In genomic region chr4:7666935-7667594, GRCm38 (mm10) we compare ENCODE assay signal across 10 mouse cellular contexts.
DNase-seq lines count a peak whose midpoint lies in the region; ATAC-seq and TF ChIP-seq lines count a peak whose summit lies in the region.
"Had no signal": no experiment of that assay in that cellular context is flagged by ENCODE, and none has a peak within 500 bp of the region (broad histone marks: within the 10 kb centered on the region; RNA-seq: fewer than 3 reads in every experiment).

No protein-coding gene starts in this region.

- ATAC-seq in heart, embryonic 11.5 days (replicated peaks; ENCODE audit: insufficient number of reproducible peaks, low FRiP score, low TSS enrichment): 0 out of 2 replicates have a peak, but pooled peaks have one; percentile 55
- ATAC-seq in lung, embryonic 14.5 days (ENCODE audit: insufficient read depth): peak; percentile 64
- peak; percentile 46; the same call in 1 of the 2 replicates for ATAC-seq in neural tube, embryonic 14.5 days (ENCODE audit: low read depth)

- H3K4me2 ChIP-seq in heart, embryonic 11.5 days: no peak overlapping the region
- H3K4me2 ChIP-seq in lung, embryonic 14.5 days: peak overlapping the region; percentile 38; the same call in 1 of the 2 replicates
- H3K4me2 ChIP-seq in neural tube, embryonic 14.5 days (ENCODE audit: low read depth, low read length): no peak overlapping the region

- no peaks in the 10 kb centered on the region for H3K27me3 ChIP-seq in heart, embryonic 11.5 days (ENCODE audit: control insufficient read depth, insufficient read depth, low read length)
- H3K27me3 ChIP-seq in lung, embryonic 14.5 days (ENCODE audit: insufficient read depth, low read length): no peaks in the 10 kb centered on the region
- H3K27me3 ChIP-seq in embryonic facial prominence, embryonic 10.5 days (replicated peaks; ENCODE audit: low read depth, poor library complexity, severe bottlenecking): no peaks in the 10 kb centered on the region
- no peaks in the 10 kb centered on the region for H3K27me3 ChIP-seq in neural tube, embryonic 14.5 days (ENCODE audit: control insufficient read depth, insufficient read depth, low read length)

- no peak for TF ChIP-seq CTCF in lung, embryonic 14.5 days (IDR thresholded peaks at IDR 0.05; ENCODE audit: low read depth)

- no peaks in the 10 kb centered on the region for H3K4me1 ChIP-seq in heart, embryonic 11.5 days (ENCODE audit: control insufficient read depth, insufficient read depth, low read length)
- H3K4me1 ChIP-seq in lung, embryonic 14.5 days (ENCODE audit: insufficient read depth): no peaks in the 10 kb centered on the region
- no peaks in the 10 kb centered on the region for H3K4me1 ChIP-seq in embryonic facial prominence, embryonic 10.5 days
- H3K4me1 ChIP-seq in neural tube, embryonic 14.5 days (ENCODE audit: control insufficient read depth, insufficient read depth, low read length): no peaks in the 10 kb centered on the region

- H3K27ac ChIP-seq in heart, embryonic 11.5 days (ENCODE audit: low read depth, low read length): no peak overlapping the region
- no peak overlapping the region for H3K27ac ChIP-seq in lung, embryonic 14.5 days (ENCODE audit: low read depth)
- no peak overlapping the region for H3K27ac ChIP-seq in embryonic facial prominence, embryonic 10.5 days (replicated peaks)
- no peak overlapping the region for H3K27ac ChIP-seq in neural tube, embryonic 14.5 days (ENCODE audit: low read depth, low read length)

- 46% methylated on average over 7 of the region's 7 CpGs for WGBS in heart, embryonic 11.5 days (ENCODE audit: insufficient replicate concordance)
- WGBS in lung, embryonic 14.5 days: 40% methylated on average over 7 of the region's 7 CpGs
- WGBS in embryonic facial prominence, embryonic 10.5 days: 70% methylated on average over 7 of the region's 7 CpGs
- WGBS in neural tube, embryonic 14.5 days: 62% methylated on average over 7 of the region's 7 CpGs

- no peaks in the 10 kb centered on the region for H3K36me3 ChIP-seq in heart, embryonic 11.5 days (ENCODE audit: control insufficient read depth, insufficient read depth, low read length)
- H3K36me3 ChIP-seq in lung, embryonic 14.5 days (ENCODE audit: insufficient read depth): no peaks in the 10 kb centered on the region
- H3K36me3 ChIP-seq in embryonic facial prominence, embryonic 10.5 days (replicated peaks): no peaks in the 10 kb centered on the region
- H3K36me3 ChIP-seq in neural tube, embryonic 14.5 days (ENCODE audit: control insufficient read depth, insufficient read depth, low read length): no peaks in the 10 kb centered on the region

- no peak overlapping the region for H3K9ac ChIP-seq in heart, embryonic 11.5 days (ENCODE audit: low read depth, low read length)
- H3K9ac ChIP-seq in lung, embryonic 14.5 days: no peak overlapping the region
- no peak overlapping the region for H3K9ac ChIP-seq in neural tube, embryonic 14.5 days (replicated peaks; ENCODE audit: low read depth, low read length)

- DNase-seq in heart, adult 9 months (ENCODE audit: low spot score in 2 of 2): no peak
- peak; percentile 74 for DNase-seq in lung, embryonic 14.5 days
- no peak for DNase-seq in lung, postnatal 4 days
- peak; percentile 14 for DNase-seq in embryonic facial prominence, embryonic 10.5 days (ENCODE audit: low spot score)
- no peak for DNase-seq in cerebellum, adult 11-12 months
- DNase-seq in gastrocnemius, postnatal 25 days: no peak
- DNase-seq: kidney, adult 18-20 months; lung, adult 18-20 months had no signal

- no peak overlapping the region for H3K4me3 ChIP-seq in heart, embryonic 11.5 days (ENCODE audit: low read depth, low read length)
- H3K4me3 ChIP-seq in lung, embryonic 14.5 days (ENCODE audit: low read depth, low read length): no peak overlapping the region
- no peak overlapping the region for H3K4me3 ChIP-seq in embryonic facial prominence, embryonic 10.5 days
- no peak overlapping the region for H3K4me3 ChIP-seq in neural tube, embryonic 14.5 days (ENCODE audit: low read depth, low read length)

- no peaks in the 10 kb centered on the region for H3K9me3 ChIP-seq in heart, embryonic 11.5 days (replicated peaks; ENCODE audit: control insufficient read depth, low read length)
- H3K9me3 ChIP-seq in lung, embryonic 14.5 days (ENCODE audit: low read depth, low read length): no peaks in the 10 kb centered on the region
- no peaks in the 10 kb centered on the region for H3K9me3 ChIP-seq in embryonic facial prominence, embryonic 10.5 days
- no peaks in the 10 kb centered on the region for H3K9me3 ChIP-seq in neural tube, embryonic 14.5 days (ENCODE audit: control insufficient read depth, low read length)

Comparison
In these comparisons a context has a peak if more than half of its experiments do, and no peak if none do; other contexts are left out.
1. DNase-seq: peak in lung, embryonic 14.5 days (single experiment) and embryonic facial prominence, embryonic 10.5 days (single experiment); none in heart, adult 9 months (0 of 2), lung, postnatal 4 days (0 of 2), cerebellum, adult 11-12 months (single experiment) and gastrocnemius, postnatal 25 days (single experiment).
2. Peak in every context shown above with its lines, with median percentiles within 50 percentile points of each other: ATAC-seq.